Mouse (Mus musculus): ENCODE data around the gene Sema6b. TPM values are rescaled to one million over a fixed set of nuclear protein-coding genes. Genes with fewer than 3 reads are reported as not detected.
"Not testable (repeated sequence)": the region's sequence is repeated elsewhere in the genome, so short reads cannot be mapped to it uniquely, and the experiment has no call there.

Sema6b gene
- polyA plus RNA-seq, 1 experiment from 2014 or later: 13.0 TPM

- peaks cover 93% of the 10 kb centered on the region for H3K36me3 ChIP-seq
- H3K9ac ChIP-seq: no peak overlapping the region
- H3K9me3 ChIP-seq: no peaks in the 10 kb centered on the region
- 91% methylated on average over 15 of the region's 15 CpGs for WGBS
- no peaks in the 10 kb centered on the region for H3K27me3 ChIP-seq (replicated peaks)
- H3K27ac ChIP-seq: no peak overlapping the region
- no peak for ATAC-seq (ENCODE audit: low FRiP score, low read depth)
- H3K4me1 ChIP-seq: no peaks in the 10 kb centered on the region
- no peak overlapping the region for H3K4me2 ChIP-seq (replicated peaks)
- H3K4me3 ChIP-seq: no peak overlapping the region
Measured at GRCm38 (mm10) chr17:56098711-56099572, 41.2 kb downstream of the Sema6b start.

DNA sequence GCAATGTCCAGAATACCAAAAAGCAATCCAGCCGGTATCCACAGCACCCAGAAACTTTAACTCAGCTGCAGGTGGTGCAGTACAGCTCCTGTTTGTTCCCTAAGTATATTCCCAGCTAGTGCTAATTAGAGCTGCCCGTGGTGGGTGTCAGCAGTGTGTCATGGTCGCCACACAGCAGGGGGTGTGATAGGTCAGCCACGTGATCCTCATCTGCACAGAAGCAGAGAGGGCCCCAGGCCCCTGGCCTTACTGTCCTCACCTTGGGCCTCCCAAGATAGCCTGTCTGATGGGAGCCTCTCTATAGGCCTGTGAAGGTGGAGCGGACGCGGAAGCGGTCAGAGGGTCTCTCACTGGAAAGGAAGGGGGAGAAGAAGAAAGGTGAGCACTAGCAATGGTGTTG lies 42.0 kb downstream of the Sema6b start:
- H3K9me3 ChIP-seq: no peaks in the 10 kb centered on the region
- no peak overlapping the region for H3K4me2 ChIP-seq (replicated peaks)
- H3K4me1 ChIP-seq: no peaks in the 10 kb centered on the region
- H3K27ac ChIP-seq: no peak overlapping the region
- no peak overlapping the region for H3K9ac ChIP-seq
- WGBS: 95% methylated on average over 8 of the region's 8 CpGs
- H3K27me3 ChIP-seq (replicated peaks): no peaks in the 10 kb centered on the region
- peaks cover 92% of the 10 kb centered on the region for H3K36me3 ChIP-seq
- no peak for ATAC-seq (ENCODE audit: low FRiP score, low read depth)
- H3K4me3 ChIP-seq: no peak overlapping the region

DNA sequence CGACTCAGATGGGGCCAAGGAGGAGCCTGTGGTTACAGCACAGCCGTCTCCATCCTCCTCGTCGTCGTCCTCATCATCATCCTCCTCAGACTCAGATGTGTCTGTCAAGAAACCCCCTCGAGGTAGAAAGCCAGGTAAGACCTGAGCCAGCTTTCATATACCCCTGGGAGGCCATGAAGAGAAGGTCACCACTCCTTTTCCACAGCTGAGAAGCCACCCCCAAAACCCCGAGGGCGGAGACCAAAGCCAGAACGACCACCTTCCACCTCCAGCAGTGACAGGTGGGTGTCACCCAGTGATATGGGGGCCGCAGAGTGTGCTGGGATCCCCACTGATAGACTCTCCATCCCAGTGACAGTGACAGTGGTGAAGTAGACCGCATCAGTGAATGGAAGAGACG lies 43.3 kb downstream of the Sema6b start:
- 92% methylated on average over 12 of the region's 12 CpGs for WGBS
- H3K9ac ChIP-seq: no peak overlapping the region

GRCm38 (mm10) chr17:56092794-56093193 lies 47.3 kb downstream of the Sema6b start:
- Histone ChIP-seq H3K9me3 (no peaks in the 10 kb centered on the region), H3K4me1 (no peaks in the 10 kb centered on the region), H3K36me3 (peaks cover 69% of the 10 kb centered on the region), H3K27ac (no peak overlapping the region), H3K4me3 (no peak overlapping the region), H3K9ac (no peak overlapping the region), H3K4me2 (replicated peaks) (no peak overlapping the region), H3K27me3 (replicated peaks) (no peaks in the 10 kb centered on the region)
- no peak for ATAC-seq (ENCODE audit: low FRiP score, low read depth)
- WGBS: 94% methylated on average over 1 of the region's 1 CpGs

More for the DNA sequence above, 43.3 kb downstream of the Sema6b start:
- Histone ChIP-seq H3K27ac (no peak overlapping the region), H3K27me3 (replicated peaks) (no peaks in the 10 kb centered on the region), H3K36me3 (peaks cover 86% of the 10 kb centered on the region), H3K4me3 (no peak overlapping the region), H3K4me2 (replicated peaks) (no peak overlapping the region), H3K9me3 (no peaks in the 10 kb centered on the region), H3K4me1 (no peaks in the 10 kb centered on the region)
- no peak for ATAC-seq (ENCODE audit: low FRiP score, low read depth)

- Histone ChIP-seq H3K36me3 (peaks cover 64% of the 10 kb centered on the region), H3K27me3 (replicated peaks) (no peaks in the 10 kb centered on the region), H3K4me2 (replicated peaks) (no peak overlapping the region), H3K27ac (no peak overlapping the region), H3K4me1 (no peaks in the 10 kb centered on the region), H3K9me3 (no peaks in the 10 kb centered on the region), H3K4me3 (no peak overlapping the region), H3K9ac (no peak overlapping the region)
- no peak for ATAC-seq (ENCODE audit: low FRiP score, low read depth)
- 89% methylated on average over 1 of the region's 1 CpGs for WGBS
Measured at GRCm38 (mm10) chr17:56092312-56092711, 47.8 kb downstream of the Sema6b start.

- no peak overlapping the region for H3K27ac ChIP-seq
- 9% methylated on average over 8 of the region's 8 CpGs for WGBS
- H3K4me2 ChIP-seq (replicated peaks): peak overlapping the region; percentile 96
- peaks cover 21% of the 10 kb centered on the region for H3K36me3 ChIP-seq
- peak overlapping the region; percentile 90 for H3K4me3 ChIP-seq
- H3K4me1 ChIP-seq: peaks cover 25% of the 10 kb centered on the region
- H3K9ac ChIP-seq: peak overlapping the region; percentile 88
- no peaks in the 10 kb centered on the region for H3K27me3 ChIP-seq (replicated peaks)
- peak; percentile 25 for ATAC-seq (ENCODE audit: low FRiP score, low read depth)
- no peaks in the 10 kb centered on the region for H3K9me3 ChIP-seq
Measured at GRCm38 (mm10) chr17:56080781-56081585, 59.2 kb downstream of the Sema6b start.

GRCm38 (mm10) chr17:56079921-56080320 lies 60.2 kb downstream of the Sema6b start:
- Histone ChIP-seq H3K36me3 (peaks cover 16% of the 10 kb centered on the region), H3K4me1 (peaks cover 33% of the 10 kb centered on the region), H3K27me3 (replicated peaks) (no peaks in the 10 kb centered on the region), H3K4me3 (peak overlapping the region; percentile 90), H3K9ac (peak overlapping the region; percentile 88), H3K27ac (peak overlapping the region; percentile 57; the same call in 1 of the 2 replicates), H3K9me3 (no peaks in the 10 kb centered on the region), H3K4me2 (replicated peaks) (peak overlapping the region; percentile 96)
- WGBS: 4% methylated on average over 11 of the region's 11 CpGs
- no peak; the same call in 1 of the 2 replicates for ATAC-seq (ENCODE audit: low FRiP score, low read depth)

DNA sequence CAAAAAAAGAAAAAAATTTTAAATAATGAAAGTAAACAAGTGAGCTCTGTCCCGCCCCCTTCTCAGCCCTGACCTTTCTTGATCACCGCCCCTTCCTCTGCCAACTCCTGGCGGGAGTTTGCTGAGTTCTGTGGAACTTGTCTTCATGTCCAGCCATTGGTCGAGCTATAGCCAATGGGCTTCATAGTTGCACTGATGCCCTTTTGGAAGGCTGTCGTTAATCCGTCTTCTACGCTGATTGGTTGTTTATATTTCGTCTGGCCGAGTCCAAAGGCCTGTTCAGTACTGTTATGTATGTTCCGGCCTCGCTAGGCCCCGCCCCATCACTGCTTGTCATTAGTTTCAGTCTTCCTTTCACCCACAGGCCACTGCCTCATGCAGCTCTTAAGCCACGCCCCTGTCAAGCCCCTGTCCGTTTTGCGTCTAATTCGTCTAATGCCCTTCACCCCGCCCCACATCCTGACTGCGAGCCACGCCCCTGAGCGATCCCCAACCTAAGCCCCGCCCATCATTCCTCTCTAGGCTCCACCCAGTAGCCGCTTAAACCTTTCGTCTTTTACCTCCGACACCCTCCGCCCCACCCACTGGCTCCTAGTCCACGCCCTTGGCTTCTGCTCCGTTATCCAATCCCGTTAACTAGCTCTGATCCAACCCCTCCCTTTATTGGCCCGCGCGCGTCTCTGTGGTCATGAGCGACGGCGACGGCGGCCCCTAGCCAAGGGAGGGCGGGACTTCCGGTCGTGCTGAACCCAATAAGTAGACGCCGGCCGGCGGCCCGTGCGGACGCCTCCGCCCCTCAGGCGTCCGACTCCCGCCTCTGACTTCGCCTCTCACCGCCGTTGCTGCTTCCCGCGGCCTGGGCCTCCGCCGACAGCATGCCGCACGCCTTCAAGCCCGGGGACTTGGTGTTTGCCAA lies 61.0 kb downstream of the Sema6b start, which contains the start of gene Hdgfl2:
Hdgfl2 (plus strand) TSS at position 755 of the 916 bp plus-strand sequence.
- no peaks in the 10 kb centered on the region for H3K27me3 ChIP-seq (replicated peaks)
- H3K36me3 ChIP-seq: peaks cover 12% of the 10 kb centered on the region
- WGBS: under 1% methylated on average over 61 of the region's 61 CpGs
- H3K27ac ChIP-seq: peak within 1 kb of the TSS; percentile 57; the same call in 1 of the 2 replicates
- H3K9ac ChIP-seq: peak within 1 kb of the TSS; percentile 88
- peak within 1 kb of the TSS; percentile 90 for H3K4me3 ChIP-seq
- H3K4me1 ChIP-seq: peaks cover 38% of the 10 kb centered on the region
- peak within 1 kb of the TSS; percentile 96 for H3K4me2 ChIP-seq (replicated peaks)
- H3K9me3 ChIP-seq: no peaks in the 10 kb centered on the region
- ATAC-seq (ENCODE audit: low FRiP score, low read depth): peak; percentile 93

DNA sequence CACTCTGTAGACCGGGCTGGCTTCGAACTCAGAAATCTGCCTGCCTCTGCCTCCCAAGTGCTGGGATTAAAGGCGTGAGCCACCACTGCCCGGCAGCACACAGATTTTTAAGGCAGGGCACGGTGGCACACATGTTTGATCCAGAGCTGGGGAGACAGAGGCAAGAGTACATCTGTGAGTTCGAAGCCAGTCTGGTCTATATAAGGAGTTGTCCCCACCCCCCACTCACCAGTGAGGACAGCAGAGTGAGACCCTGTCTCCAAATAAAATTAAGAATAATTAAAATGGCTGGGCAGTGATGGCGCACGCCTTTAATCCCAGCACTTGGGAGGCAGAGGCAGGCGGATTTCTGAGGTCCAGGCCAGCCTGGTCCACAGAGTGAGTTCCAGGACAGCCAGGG lies 61.8 kb downstream of the Sema6b start:
- not testable (repeated sequence) for H3K27ac ChIP-seq; H3K27me3 ChIP-seq (replicated peaks); H3K9ac ChIP-seq; H3K9me3 ChIP-seq; ATAC-seq (ENCODE audit: low FRiP score, low read depth); H3K36me3 ChIP-seq; H3K4me3 ChIP-seq
- Histone ChIP-seq H3K4me1 (peaks cover 44% of the 10 kb centered on the region), H3K4me2 (replicated peaks) (peak overlapping the region; percentile 96)
- WGBS: 65% methylated on average over 9 of the region's 9 CpGs

GRCm38 (mm10) chr17:56077523-56077922 lies 62.6 kb downstream of the Sema6b start:
- Histone ChIP-seq H3K4me1 (peaks cover 44% of the 10 kb centered on the region), H3K4me3 (no peak overlapping the region), H3K27me3 (replicated peaks) (no peaks in the 10 kb centered on the region), H3K9me3 (no peaks in the 10 kb centered on the region), H3K36me3 (peaks cover 12% of the 10 kb centered on the region), H3K27ac (no peak overlapping the region), H3K9ac (no peak overlapping the region), H3K4me2 (replicated peaks) (no peak overlapping the region)
- no peak for ATAC-seq (ENCODE audit: low FRiP score, low read depth)
- 91% methylated on average over 5 of the region's 5 CpGs for WGBS

- Histone ChIP-seq H3K4me2 (replicated peaks) (peak within 1 kb of the TSS; percentile 78), H3K9ac (peak within 1 kb of the TSS; percentile 82), H3K27ac (peak within 1 kb of the TSS; percentile 82), H3K9me3 (no peaks in the 10 kb centered on the region), H3K4me1 (peaks cover 19% of the 10 kb centered on the region), H3K27me3 (replicated peaks) (no peaks in the 10 kb centered on the region), H3K36me3 (peaks cover 32% of the 10 kb centered on the region), H3K4me3 (peak within 1 kb of the TSS; percentile 82)
- under 1% methylated on average over 35 of the region's 35 CpGs for WGBS
- peak; percentile 59 for ATAC-seq (ENCODE audit: low FRiP score, low read depth)
Measured at GRCm38 (mm10) chr17:56074827-56075208, 65.3 kb downstream of the Sema6b start, which contains the start of gene Ubxn6. TSS of gene Ubxn6 (minus strand) at chr17:56075028.
